Mouse (Mus musculus): ENCODE results near the gene Slc9a9. TPM values are rescaled to one million over a fixed set of nuclear protein-coding genes. Genes with fewer than 3 reads are reported as not detected.

Gene Slc9a9
- polyA plus RNA-seq, 1 experiment, result 5.3 TPM

DNA sequence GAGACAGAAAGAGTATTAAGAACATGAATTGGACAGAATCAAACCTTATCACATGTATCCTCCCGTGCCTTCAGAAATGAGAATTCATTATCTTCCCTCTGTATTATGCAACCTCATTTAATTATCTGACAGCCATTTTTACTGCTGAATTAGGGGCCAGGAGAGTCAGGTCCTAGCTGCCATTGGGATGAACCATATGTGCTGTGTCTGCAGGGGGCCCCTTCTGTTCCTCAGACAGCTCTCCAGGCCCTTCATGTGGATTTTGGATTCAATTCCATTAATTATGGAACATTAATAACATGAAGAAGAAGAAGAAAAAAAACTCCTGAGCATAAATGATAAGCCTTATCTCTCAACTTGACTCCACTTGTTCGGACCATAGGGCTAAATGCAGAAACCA lies 559.4 kb downstream of the Slc9a9 start:
- DNase-seq (ENCODE audit: low read depth), result peak; percentile 8
- TF ChIP-seq CTCF (IDR thresholded peaks at IDR 0.05; ENCODE audit: borderline replicate concordance, extremely low read depth, insufficient read depth, insufficient read length) (no peak), POLR2A (IDR thresholded peaks at IDR 0.05; ENCODE audit: borderline replicate concordance, extremely low read depth, insufficient read depth, insufficient read length, poor library complexity, severe bottlenecking) (no peak)

GRCm38 (mm10) chr9:95239900-95240299 lies 570.2 kb downstream of the Slc9a9 start:
- TF ChIP-seq CTCF (IDR thresholded peaks at IDR 0.05; ENCODE audit: borderline replicate concordance, extremely low read depth, insufficient read depth, insufficient read length) (no peak), POLR2A (IDR thresholded peaks at IDR 0.05; ENCODE audit: borderline replicate concordance, extremely low read depth, insufficient read depth, insufficient read length, poor library complexity, severe bottlenecking) (no peak)
- DNase-seq (ENCODE audit: low read depth), result no peak

DNA sequence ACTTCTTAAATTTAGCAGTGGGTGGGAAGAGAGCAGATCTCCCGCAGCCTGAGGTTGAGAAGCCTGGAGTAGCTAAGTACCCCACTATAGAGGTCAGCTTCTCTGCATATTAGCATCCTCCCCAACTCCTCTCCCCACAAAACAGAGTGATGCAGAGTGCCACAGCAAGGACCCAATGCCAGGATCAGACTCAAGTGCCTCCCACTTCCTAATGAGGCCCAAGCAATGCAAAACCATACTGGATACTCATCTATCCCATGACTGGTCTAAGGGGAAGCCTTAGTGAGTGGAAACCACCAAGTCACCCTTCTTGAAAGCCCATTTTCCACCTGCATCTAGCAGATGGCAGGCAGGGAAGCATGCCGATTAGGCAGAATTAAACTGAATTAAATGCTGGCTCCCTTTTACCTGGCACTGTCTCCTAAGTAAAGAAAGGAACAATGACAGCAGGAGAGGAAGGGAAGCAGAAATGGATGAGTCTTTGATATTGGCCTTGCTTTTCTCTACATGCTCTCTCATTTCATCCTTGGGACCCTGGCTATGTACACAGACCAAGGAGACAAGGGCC lies 573.0 kb downstream of the Slc9a9 start:
- TF ChIP-seq CTCF (IDR thresholded peaks at IDR 0.05; ENCODE audit: borderline replicate concordance, extremely low read depth, insufficient read depth, insufficient read length) (no peak), POLR2A (IDR thresholded peaks at IDR 0.05; ENCODE audit: borderline replicate concordance, extremely low read depth, insufficient read depth, insufficient read length, poor library complexity, severe bottlenecking) (no peak)
- DNase-seq (ENCODE audit: low read depth), result no peak

GRCm38 (mm10) chr9:95254162-95254561 lies 584.5 kb downstream of the Slc9a9 start:
- TF ChIP-seq CTCF (IDR thresholded peaks at IDR 0.05; ENCODE audit: borderline replicate concordance, extremely low read depth, insufficient read depth, insufficient read length), result no peak
- TF ChIP-seq POLR2A (IDR thresholded peaks at IDR 0.05; ENCODE audit: borderline replicate concordance, extremely low read depth, insufficient read depth, insufficient read length, poor library complexity, severe bottlenecking), result no peak
- no peak for DNase-seq (ENCODE audit: low read depth)

- TF ChIP-seq CTCF (IDR thresholded peaks at IDR 0.05; ENCODE audit: borderline replicate concordance, extremely low read depth, insufficient read depth, insufficient read length) (no peak), POLR2A (IDR thresholded peaks at IDR 0.05; ENCODE audit: borderline replicate concordance, extremely low read depth, insufficient read depth, insufficient read length, poor library complexity, severe bottlenecking) (no peak)
- DNase-seq (ENCODE audit: low read depth), result peak; percentile 31
Observed at GRCm38 (mm10) chr9:95255844-95256243, 586.1 kb downstream of the Slc9a9 start.

DNA sequence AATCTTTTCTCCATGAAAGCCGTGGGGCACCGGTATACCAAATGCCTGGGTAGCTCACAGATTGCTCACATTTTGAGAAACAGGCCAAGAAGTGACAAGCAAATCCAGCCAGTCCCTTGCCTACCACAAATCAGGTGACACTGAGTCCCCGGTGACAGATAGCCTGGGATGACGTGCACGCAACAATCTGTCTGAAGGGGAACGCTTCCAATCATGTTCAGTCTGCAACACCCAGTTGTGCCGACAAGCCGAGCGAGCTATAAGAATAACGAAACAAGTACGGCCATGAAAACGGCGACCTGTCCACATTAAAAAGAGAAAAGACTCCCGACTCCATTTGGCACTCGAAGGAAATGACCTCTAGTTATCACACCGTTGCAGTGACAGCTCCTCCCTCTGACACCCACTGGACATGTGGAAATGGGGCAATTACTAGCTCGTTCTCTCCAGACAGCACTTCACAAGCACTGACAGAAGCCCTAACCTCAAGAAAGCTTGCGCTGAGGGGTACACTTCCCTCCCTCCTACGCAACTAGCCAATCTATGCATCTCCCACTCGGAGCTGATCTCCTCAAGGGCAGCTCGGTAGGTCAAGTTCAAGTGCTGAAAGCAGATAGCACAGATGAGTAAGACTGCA lies 587.1 kb downstream of the Slc9a9 start:
- no peak for DNase-seq (ENCODE audit: low read depth)
- no peak for TF ChIP-seq CTCF (IDR thresholded peaks at IDR 0.05; ENCODE audit: borderline replicate concordance, extremely low read depth, insufficient read depth, insufficient read length)
- TF ChIP-seq POLR2A (IDR thresholded peaks at IDR 0.05; ENCODE audit: borderline replicate concordance, extremely low read depth, insufficient read depth, insufficient read length, poor library complexity, severe bottlenecking), result no peak

DNA sequence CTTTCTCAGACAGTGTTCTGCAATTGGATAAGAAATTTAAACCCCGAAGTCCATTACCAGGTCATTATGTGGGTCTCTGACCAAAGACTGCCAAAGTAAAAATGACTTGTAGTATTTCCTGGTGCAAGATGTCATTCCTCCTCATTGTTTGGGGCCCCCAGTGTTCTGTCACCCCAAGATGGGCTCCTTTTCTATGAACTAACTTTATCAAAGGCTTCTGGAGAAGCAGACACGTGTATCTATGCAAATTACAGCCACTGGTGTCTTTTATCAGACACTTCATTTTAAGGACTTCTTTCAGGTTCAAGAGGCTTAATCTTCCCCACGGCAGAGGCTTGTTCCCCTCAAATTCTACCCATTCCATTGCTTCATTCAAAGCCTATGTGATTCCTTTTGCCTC lies 593.1 kb downstream of the Slc9a9 start:
- TF ChIP-seq CTCF (IDR thresholded peaks at IDR 0.05; ENCODE audit: borderline replicate concordance, extremely low read depth, insufficient read depth, insufficient read length), result no peak
- no peak for TF ChIP-seq POLR2A (IDR thresholded peaks at IDR 0.05; ENCODE audit: borderline replicate concordance, extremely low read depth, insufficient read depth, insufficient read length, poor library complexity, severe bottlenecking)
- DNase-seq (ENCODE audit: low read depth), result no peak

DNA sequence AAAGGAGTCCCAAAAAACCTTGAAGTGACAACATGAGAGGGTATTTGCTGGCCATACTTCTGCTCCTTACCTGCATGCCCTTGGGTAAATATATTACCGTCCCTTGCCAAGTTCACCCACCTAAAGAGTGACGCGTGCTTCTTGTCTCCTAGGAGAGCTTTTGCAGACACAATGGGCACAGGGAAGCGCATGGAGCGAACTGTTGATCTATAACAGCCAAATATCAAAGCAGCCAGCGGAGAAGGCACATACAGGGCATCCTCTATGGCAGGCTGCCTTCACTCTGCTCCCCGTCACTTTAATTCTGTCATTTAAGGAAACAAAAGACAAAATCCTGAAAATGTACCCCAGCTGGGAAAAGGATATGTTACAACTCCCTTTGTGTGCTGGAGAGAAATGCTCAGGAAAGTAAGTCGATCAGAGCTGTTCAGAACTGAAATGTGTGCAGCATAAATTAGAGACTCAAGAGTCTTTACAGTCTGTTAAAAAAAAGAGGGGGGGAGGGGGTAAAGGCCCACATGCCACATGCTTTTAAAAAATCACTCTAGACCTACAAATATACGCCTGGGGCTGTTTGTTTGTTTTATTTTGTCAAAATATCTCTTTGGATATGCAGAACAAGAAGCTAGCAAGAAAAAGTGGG lies 594.3 kb downstream of the Slc9a9 start:
- TF ChIP-seq POLR2A (IDR thresholded peaks at IDR 0.05; ENCODE audit: borderline replicate concordance, extremely low read depth, insufficient read depth, insufficient read length, poor library complexity, severe bottlenecking) (no peak), CTCF (IDR thresholded peaks at IDR 0.05; ENCODE audit: borderline replicate concordance, extremely low read depth, insufficient read depth, insufficient read length) (no peak)
- peak; percentile 62 for DNase-seq (ENCODE audit: low read depth)

- TF ChIP-seq CTCF (IDR thresholded peaks at IDR 0.05; ENCODE audit: borderline replicate concordance, extremely low read depth, insufficient read depth, insufficient read length), result no peak
- no peak for TF ChIP-seq POLR2A (IDR thresholded peaks at IDR 0.05; ENCODE audit: borderline replicate concordance, extremely low read depth, insufficient read depth, insufficient read length, poor library complexity, severe bottlenecking)
- DNase-seq (ENCODE audit: low read depth), result no peak
Observed at GRCm38 (mm10) chr9:95266179-95266578, 596.5 kb downstream of the Slc9a9 start.

GRCm38 (mm10) chr9:95266924-95267323 lies 597.2 kb downstream of the Slc9a9 start:
- no peak for DNase-seq (ENCODE audit: low read depth)
- no peak for TF ChIP-seq POLR2A (IDR thresholded peaks at IDR 0.05; ENCODE audit: borderline replicate concordance, extremely low read depth, insufficient read depth, insufficient read length, poor library complexity, severe bottlenecking)
- TF ChIP-seq CTCF (IDR thresholded peaks at IDR 0.05; ENCODE audit: borderline replicate concordance, extremely low read depth, insufficient read depth, insufficient read length), result no peak

DNA sequence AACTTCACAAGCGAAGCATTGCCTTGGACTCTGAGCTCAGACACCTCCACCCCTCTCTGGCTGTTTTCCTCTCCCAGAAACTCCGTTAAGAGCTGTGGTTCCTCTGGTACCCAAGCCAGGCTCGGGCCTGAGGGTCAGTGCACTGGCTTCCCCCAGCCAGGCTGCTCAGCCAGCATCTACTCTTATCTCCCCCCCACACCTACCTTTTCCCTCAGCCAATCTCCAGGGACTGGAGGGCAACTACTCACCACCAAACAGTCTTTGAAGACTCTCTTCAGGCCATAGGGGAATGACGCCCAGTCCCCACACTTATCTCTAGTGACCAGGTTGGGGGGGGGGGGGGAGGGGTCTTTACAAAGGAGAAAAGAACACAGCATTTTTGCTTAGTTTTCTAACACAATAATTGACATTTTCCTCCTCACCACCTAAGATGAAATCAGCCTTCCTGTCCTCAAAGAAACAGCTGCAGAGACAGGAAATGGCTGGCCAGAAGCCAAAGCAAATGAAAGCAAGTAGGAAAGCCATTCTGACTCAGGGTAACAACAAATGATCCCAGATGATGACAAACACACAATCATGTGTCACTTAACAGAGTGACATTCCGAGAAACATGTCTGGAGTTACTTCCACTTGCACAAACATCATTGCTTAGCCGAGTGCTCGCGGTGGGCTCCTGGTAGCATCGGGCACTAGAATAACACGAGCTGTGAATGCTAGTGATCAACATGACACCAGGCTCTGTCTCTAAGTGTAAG lies 610.1 kb downstream of the Slc9a9 start:
- peak; percentile 59 for DNase-seq (ENCODE audit: low read depth)
- TF ChIP-seq CTCF (IDR thresholded peaks at IDR 0.05; ENCODE audit: borderline replicate concordance, extremely low read depth, insufficient read depth, insufficient read length) (no peak), POLR2A (IDR thresholded peaks at IDR 0.05; ENCODE audit: borderline replicate concordance, extremely low read depth, insufficient read depth, insufficient read length, poor library complexity, severe bottlenecking) (no peak)

Other genes with a start within 250 kb of the Slc9a9 start
- gene 1190002N15Rik, start 131.8 kb upstream of the Slc9a9 start, polyA plus RNA-seq (2012; rRNA removed), result 24.2 and 31.0 TPM in 2 replicates